Mouse (Mus musculus) 3134 (cell line): Measurements from ENCODE around the gene Smg9.

Experiments
- DNase-seq: peaks from one replicate; pipeline ENCODE4 v3.0.0-alpha.2; 2011; ENCODE audit warnings: low spot score; ENCODE audit not compliant: insufficient read length; ENCODE audit errors: extremely low read depth

Smg9 gene

DNA sequence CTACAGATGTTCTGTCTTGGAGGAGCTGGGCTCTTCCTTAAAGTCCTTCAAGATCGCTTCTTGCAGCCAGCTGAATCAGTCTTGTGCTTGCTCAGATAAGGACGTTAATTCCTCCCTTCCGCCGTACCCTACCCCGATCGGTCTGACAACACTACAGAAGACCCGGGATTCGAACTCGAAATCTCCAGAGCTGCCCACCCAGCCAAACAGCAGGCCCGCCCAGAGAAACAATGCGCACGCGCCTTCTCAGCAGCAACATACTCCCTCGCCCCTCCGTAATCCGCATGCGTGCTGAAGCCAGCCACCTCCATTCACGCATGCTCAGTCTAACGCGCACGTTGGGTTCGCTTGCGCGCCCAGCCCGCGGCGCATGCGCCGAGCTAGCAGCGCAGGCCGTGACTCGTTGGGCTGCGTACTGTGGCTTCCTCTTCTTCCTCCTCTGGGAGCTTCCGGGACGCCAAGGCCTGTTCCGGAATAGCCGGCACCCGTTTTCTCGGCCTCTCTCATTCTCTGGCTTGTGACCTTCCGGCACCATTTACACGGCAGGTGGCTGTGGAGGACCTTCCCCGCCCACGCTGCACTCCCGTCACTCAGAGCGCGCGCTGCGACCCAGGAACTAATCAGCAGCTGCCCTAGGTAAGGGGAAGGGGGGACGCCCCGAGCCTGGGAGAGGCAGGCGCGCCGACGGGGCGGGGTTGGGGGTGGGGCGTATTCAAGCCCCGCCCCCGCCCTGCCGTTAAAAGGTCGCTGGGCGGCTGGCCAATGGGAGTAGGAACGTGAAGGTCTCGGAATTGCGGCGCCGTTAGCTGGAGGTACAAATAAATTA, at the start of gene Smg9:
Gene Smg9, plus strand, starts transcription at position 364 of the 826 bp plus-strand sequence.
- DNase-seq, result peak; percentile 99

DNA sequence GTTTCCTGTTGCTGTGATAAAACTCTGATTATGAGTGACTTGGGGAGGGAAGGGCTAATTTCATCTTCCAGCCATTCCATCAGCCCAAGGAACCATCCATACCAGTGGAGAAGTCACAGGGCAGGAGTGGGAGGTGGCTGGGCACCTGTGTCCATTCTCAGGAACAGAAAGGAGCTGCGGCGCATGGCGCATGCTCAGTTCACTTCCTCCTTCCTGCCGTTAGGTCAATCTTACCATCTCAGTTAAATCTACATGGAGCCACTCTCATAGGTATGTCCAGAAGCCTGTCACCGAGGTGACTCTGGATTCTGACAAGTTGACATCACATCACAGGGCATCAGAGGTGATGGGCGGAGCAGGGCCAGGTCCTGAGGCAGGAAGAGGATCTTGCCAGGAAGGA, 43.8 kb upstream of the Smg9 start:
- DNase-seq, result no peak

DNA sequence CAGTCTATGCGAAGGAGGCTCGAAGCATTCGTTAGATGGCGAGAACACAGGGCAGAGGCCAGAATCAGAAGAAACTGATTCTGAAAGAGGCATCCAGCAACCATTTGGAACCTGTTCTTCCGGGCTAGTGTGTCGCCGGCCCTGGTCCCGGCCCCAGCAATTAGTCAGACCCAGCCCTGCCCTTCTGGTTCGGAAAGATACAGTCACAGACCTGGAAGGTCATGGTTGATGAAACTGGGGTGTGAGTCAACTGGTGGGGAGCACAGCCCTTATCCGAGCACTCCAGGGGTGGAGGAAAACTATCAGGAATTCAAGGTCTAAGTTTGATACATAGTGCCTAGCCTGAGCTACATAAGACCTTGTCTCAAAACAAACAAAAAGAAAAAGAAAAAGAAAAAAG, 43.3 kb upstream of the Smg9 start:
- DNase-seq, result no peak

DNA sequence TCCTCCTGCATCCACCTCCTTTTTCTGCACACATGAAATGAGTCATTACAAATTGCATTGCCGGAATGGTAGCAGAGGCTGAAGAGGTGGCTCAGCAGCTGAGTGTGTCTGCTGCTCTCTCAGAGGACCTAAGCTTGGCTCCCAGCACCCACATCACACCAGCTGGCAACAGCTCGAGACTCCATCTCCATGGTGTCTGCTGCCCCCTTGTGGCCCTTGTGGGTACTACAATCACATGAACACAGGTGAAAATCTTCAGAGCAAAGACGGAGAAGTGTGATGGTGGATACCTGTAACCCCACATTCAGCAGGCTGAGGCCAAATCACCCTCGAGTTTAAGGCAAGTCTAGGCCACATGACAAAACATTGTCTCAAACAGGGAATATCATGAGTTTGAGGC, 41.5 kb upstream of the Smg9 start:
- no peak for DNase-seq

DNA sequence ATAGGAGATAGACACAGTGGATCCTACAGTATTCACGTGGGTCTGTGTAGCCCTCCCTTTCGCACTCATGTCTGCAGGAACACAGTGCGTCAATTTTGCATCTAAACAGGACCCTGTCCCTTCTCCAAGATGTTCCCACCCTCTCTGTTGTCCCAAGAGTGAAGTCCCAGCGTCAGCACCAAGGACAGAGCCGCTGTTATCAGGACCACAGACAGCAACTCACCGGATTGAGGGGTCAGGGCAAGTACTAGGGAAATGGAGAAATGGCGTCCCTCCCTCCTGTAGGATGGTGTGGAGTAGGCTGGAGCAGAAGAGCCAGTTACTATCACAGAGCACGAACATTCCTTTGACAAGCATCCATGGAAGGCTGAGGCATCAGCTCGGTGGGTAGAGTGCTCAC, 40.1 kb upstream of the Smg9 start:
- no peak for DNase-seq

DNA sequence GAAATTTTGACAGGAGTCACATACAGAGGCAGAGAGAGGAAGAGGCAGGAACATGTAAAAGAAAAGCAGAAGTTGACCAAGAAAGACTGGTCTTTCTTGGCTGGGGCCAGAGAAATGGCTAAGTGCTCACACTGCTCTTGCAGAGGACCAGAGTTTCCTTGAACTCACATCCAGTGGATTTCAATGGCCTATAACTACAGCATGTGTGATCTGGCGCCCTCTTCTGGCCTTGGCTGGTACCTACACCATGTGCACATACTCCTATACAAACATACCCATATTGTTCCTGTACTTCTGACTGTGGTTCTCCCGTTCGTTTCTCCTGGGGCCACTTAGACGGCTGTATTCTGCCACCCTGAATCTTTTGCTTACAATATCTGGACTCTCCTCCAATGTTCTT, 38.4 kb upstream of the Smg9 start:
- no peak for DNase-seq

DNA sequence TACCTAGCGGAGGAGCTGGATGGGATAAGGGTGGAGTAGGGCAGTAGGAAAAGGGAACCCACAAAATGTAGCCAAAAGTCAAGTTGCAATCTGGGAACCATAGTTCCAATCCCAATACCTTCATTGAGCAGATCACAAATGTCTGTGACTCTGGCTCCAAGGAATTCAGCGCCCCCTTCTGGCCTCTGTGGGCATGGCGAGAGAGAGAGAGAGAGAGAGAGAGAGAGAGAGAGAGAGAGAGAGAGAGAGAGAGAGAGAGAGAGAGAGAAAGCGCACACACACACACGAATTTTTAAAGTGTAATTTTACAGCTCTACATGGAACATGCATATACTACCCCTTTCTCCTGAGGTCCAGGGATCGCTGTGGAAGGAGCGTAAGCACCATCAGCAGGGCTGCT, 36.2 kb upstream of the Smg9 start:
- DNase-seq, result no peak

DNA sequence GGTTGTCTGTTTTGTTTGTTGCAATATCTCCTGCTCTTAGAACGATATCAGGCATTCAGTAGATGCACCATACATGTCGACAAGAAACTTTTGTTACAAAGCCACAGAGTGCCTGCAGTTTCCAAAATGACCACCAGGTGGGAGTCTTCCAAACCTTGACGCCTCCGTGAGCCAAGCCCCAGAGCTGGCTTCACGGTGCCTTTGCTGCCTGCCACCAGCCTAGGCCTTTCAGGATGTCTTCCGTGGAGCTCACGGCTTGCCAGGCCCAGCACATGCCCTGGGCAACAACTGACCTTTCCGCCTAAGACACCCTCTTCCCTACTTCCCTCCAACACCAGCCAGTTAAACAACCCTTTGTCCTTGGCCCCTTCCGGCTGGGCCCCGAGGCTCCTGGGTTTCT, 34.6 kb upstream of the Smg9 start:
- DNase-seq, result peak; percentile 83

DNA sequence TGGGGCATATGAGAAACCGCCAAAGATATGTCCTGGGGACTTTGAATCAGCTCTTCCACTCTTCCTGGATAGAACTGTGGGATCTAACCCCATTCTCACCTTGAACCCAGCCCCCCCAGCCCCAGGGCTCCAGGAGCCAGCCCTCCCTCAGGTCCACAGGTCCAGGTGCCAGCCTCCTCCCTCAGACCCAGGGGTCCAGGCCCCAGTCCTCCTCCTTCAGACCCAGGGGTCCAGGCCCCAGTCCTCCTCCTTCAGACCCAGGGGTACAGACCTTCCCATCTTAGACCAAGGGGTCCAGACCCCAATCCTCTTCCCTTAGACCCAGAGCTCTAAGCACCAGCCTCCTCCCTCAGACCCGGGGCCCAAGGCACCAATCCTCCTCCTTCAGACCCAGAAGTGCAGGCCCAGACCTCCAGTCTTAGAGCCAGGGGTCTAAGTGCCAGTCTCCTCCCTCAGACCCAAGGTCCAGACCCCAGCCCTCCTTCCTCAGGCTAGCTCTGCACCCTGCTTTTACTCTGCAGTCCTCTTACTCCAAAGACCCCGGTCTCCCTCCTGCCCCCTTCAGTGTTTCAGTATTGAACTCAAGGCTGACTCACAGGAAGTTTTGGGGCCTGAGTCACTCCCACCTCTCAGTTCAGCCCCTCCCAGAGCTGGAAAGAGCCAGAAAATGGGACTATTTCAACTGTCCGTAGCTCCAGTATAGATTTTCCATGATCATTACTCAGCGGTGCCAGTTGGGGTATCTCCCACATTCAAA, 34.0 kb upstream of the Smg9 start:
- DNase-seq, result peak; percentile 83

DNA sequence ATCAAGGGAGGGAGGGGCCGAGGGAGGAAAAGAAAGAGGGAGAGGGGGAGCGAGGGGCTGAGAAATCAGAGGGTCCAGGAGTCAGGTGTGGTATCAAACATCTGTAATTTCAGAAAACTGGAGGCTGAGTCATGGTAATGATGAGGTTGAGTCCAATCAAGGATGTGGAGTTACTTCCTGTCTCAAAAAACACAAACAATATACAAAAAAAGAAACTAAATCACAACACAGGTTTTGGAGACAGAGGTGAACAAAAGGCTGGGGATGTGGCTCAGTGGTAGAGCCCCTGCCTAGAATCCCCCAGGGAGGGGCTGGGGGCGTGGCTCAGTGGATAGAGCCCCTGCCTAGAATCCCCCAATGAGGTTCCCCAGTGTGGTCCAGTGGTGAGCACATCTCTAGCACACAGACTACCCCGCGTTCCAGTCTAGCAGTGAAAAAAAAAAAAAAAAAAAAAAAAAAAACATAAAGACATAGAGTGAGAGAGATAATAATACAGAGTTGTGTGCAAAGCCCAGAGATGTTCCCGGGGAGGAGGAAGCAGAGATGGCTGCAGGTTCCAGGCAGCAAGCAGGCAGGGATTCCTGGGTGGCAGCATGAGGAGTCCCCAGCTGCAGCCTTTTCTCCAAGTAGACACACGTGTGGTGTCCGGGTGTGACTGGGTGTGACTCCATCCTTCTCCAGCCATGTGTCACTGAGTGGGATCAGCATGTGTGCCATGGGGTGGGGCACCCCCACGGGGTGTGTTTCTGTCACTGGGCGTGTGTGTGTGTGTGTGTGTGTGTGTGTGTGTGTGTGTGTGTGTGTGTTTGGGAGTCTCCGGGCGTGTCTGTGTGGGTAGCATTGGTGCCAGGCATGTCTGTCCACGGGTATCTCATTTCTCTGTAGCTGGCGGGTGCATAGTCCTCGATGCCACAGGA, 32.4 kb upstream of the Smg9 start:
- no peak for DNase-seq

DNA sequence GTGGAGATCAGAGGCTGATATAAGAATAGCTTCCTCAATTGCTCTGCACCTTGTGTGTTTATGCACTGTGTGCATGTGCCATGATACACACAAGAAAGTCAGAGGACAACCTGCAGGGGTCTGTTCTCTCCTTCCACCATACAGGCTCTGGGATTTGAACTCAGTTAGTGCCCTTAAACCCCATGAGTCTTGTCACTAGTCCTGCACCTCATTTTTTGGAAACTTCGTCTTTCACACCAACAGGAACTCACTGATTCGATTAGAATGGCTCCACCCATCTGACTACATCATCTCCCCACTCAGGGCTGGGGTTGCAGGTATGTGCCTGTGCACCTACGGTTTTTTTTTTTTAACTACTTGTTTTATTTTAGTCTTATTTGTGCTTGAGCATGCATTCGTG, 31.2 kb upstream of the Smg9 start:
- no peak for DNase-seq

DNA sequence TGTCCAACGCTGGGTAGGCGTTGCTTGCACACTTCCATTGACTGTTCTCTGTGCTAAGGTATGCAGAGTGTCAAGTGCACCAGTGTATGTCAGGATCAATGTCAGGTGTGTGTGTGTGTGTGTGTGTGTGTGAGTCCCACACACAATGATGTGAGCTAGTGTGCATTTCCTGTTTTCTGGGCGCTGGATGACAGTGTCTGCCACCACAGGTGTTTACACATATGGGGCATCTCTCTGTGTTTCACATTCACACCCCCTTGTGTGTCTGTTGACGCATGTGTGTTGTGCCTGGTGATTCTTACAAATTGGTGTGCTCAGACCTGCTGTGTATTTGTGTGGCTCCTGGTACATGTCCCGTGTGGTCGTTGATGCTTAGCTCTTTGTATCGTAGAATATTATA, 30.5 kb upstream of the Smg9 start:
- DNase-seq, result no peak

DNA sequence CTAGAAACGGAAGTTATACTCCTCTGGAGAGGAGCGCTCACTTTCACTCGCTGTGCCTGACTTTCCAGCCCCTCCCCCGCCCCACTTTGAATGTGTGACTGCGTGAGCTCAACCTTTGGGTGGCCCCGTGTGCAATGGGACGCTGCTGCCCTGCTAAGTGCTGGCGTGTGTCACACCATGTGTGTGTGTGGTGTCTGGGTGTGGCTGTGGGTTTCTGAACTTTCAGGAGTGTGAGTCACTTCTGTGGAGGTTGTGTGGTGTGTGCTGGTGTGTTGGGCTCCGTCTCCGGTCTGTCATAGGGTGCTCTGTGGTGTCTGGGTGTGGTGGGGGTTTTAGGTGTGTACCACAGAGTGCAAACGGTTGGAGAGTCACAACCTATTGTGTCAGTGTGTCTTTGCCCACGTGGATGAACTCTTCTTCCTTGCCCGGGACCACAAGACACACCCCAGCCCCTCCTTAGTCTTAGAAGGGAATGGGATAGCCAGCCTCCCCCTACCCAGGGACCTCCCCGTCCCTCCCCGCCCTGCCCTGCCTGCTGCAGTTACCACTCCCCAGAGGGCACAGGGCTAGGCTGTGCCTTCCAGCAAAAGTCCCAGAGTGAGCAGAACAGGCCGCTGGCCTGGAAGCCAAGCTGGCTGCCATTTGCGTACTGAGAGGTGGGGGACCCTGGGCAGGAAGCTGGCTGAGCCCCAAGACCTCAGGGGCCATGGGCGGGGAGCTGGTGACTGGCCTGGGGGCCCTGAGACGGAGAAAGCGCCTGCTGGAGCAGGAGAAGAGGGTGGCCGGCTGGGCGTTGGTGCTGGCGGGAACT, 29.5 kb upstream of the Smg9 start, which contains the start of gene Kcnn4:
Gene Kcnn4, plus strand, starts transcription at position 533 of the 811 bp plus-strand sequence.
- DNase-seq, result peak; percentile 89

DNA sequence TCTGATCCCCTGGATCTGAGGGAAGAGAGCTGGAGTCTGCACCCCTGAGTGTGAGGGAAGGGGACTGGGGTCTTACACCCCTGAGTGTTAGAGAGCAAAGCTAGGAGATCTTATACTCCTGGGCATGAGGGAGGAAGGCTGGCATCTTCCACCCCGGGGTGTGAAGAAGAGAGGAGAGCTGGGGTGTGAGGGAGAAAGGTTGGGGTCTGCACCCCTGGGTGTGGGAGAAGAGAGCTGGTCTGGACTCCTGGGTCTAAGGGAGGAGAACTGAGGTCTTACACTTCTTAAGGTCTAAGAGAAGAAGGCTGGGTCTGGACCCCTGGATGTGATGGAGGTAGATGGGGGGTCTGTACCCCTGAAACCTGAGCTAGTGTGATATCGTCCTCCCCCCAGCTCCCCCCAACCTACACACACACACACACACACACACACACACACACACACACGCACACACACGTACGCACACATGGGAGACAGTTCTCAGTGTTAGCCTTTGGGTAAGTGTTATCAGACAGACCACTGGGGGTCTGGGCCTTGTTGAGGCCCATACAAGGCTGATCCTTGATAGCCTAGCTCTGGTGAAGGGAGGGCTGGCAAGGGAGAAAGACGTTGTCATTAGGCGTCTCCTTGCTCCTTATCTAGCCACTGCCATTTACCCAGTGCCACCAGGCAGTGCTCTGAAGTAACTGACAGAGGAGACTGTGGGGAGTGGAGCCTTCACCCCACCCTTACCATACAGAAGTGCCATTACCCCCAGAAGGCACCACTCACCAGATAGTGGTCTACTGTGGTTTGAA, 28.2 kb upstream of the Smg9 start:
- DNase-seq, result no peak

DNA sequence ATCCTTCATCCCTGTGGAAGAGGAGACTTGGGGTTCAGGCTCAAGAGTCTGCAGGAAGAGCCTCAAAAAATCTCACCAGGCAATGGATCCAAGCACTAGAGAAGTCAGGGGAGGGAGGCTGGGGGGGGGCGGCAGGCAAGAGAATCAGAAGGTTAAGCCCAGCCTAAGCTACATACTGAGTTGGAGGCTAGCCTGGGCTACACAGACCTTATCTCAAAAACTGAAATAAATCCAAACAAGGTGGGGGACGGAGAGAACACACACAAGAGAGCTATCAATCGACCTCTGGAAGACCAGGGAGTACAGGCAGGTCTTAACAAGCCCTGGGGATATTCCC, 27.6 kb upstream of the Smg9 start:
- no peak for DNase-seq

DNA sequence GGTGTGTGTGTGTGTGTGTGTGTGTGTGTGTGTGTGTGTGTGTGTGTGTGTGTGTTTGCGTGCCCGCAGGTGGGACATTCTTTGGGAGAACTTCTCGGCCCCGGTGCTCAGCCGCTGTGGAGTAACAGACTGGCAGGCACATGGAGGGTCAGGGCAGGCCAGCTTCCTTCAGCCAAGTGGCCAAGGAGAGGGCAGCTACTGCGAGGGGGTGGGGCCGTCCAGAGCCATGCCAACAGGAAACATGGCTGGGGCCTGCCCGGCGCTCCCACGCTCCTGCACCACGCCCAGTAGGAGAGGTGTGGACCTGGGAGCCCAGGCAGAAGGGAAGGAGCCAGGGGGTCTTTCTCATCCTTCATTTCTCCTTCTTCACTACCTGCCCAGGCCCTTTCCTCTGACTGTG, 27.1 kb upstream of the Smg9 start:
- peak; percentile 77 for DNase-seq

DNA sequence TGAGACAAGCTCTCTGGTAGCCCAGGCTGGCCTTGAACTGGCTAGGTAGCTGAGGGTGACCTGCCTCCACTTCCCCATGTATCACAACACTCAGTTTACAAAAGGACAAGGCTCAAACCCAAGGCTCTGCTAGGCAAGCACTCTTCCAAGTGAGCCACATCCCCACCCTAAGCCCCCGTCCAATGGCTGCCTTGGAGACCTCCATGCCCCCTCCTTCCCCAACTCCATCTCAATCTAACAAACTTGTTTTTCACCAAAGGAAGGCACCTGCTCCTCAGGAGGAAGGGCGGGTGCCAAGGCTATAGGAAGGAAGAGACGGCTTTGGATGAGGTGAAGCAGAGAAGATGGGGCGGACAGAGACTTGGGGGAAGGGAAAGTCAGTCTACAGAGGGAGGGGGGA, 26.6 kb upstream of the Smg9 start:
- no peak for DNase-seq

DNA sequence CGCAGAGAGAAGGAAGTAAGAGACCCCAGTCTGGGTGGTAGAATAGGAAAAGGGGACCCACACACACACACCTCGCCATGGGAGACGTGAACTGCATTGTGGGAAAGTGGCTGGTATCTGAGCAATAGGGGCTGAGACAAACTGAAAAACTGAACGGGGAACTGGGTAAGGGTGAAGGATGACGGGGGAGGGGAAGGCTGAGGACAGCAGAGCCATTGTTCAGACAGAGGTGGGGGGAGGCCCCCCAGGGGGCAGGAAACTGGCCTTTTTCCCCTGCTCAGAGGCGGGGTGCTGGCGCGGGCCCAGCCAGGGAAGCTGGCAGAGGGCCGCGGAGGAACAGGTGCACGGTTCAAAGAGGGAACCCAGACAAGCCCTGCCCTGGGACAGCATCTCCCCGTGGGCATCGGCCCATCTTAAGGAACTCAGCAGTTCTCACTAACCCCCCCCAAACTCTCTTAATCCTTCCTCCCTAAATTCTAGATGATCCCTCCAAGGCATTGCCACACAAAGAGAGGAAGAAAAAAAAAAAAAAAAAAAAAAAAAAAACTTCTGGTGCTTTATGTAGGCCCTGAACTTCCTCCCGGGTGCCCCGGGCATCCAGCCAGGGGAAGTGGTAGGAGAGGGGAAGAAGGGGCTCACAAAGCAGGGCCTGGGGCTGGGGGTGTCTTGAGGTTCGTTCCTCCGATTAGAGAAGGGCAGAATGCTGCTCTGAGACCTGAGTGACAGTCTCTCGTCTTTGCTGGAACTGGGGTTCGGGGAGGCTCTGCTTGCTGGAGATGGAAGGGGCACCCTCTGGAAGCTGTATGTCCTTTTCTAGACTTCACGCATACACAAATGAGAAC, 25.7 kb upstream of the Smg9 start:
- DNase-seq, result no peak

DNA sequence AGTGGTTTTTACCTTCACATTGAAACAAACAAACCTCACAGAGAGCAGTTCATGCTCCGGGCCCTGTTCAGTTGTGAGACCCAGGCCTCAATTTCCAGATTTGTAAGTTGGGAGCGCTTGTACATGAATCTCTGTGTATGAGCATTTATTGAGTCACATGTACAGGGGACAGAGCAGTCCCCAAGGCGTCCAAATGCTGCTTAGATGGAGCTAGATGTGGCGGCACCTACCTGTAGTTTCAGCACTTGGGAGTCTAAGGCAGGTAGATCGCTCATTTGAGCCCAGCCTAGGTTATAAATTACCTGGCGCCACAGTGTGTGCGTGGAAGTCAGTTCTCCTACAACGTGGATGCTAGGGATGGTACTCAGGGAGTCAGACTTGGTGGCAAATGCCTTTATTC, 23.0 kb upstream of the Smg9 start:
- no peak for DNase-seq
